Mouse (Mus musculus): ENCODE measurements around the gene Prrt3. TPM values are rescaled to one million over a fixed set of nuclear protein-coding genes. Genes with fewer than 3 reads are reported as not detected.

Gene Prrt3
- polyA plus RNA-seq, 1 experiment from 2014 or later, result 2.3 TPM

DNA sequence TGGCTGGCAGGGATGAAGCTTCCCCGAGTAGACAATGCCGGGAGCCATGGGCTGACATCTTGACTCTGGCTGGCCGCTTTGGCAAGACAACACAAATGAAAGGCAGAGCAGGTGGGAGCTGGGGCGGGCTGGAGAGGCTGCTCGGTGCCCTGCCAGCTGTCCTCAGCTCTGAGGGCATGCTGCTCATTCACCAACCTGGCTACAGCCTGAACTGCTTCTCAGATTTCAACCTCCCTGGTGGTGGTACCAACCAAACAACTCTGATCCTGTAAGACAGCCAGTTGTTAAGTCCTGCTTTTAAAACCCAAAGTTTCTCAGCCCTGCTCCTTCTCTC is 7.2 kb upstream of the Prrt3 start:
- H3K4me2 ChIP-seq, result no peak overlapping the region
- no peak overlapping the region for H3K9ac ChIP-seq
- peaks cover 14% of the 10 kb centered on the region for H3K36me3 ChIP-seq (replicated peaks)
- no peak overlapping the region for H3K27ac ChIP-seq
- no peaks in the 10 kb centered on the region for H3K4me1 ChIP-seq
- no peaks in the 10 kb centered on the region for H3K9me3 ChIP-seq
- H3K4me3 ChIP-seq (replicated peaks), result no peak overlapping the region
- no peaks in the 10 kb centered on the region for H3K27me3 ChIP-seq
- 57% methylated on average over 5 of the region's 5 CpGs for WGBS
- ATAC-seq (ENCODE audit: low FRiP score), result no peak

DNA sequence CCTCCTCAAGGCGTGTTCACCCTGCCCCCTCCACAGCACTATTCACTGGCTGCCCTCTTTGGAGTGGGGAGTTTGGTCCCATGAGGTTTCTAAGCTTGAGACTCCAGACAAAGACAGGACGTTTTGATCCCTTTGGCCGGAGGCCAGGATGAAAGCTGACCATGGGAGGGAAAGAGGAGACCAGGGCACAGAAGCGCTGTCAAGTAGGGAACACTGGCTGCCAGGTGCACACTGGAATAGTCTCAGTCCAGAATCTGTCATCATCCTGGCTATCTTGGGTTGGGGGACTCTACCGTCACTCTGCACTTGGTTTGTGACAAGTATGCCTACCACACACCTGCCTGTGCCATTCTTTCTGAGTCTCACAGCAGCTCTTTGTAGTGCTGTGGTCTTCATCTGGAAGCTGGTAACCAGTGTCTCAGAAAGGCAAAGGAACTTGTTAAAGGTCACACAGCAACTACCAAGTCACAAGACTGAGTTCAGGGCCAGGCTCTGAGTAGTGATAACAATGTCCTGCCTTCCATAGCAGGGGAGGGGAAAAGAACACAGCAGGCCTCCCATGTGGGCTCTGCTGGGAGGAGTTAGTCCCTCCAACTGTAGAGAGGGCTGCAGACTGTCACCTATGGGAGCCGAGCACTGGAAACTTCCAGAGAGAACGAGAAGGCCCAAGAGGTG is 6.7 kb upstream of the Prrt3 start:
- no peak overlapping the region for H3K4me3 ChIP-seq (replicated peaks)

DNA sequence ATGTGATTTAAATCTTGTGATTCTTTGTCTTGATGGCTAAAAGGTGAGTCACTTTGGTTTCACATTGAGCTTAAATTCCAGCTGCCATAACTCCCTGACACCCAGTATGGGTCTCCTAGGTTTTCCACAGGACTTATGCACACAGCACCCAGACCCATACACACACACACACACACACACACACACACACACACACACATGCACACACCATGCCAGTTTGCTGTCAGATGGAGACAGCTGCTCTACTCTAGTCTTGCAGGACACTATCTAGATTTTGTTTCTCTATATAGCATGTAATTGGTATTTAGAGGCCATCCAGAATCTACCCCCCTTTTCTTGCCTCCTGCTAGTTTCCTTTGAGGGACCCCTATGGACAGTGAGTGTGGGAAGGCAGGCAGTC is 5.4 kb upstream of the Prrt3 start:
- no peak overlapping the region for H3K4me2 ChIP-seq
- 0 out of 2 replicates have a peak, but pooled peaks cover under 1% of the 10 kb centered on the region for H3K36me3 ChIP-seq (replicated peaks)
- H3K4me3 ChIP-seq (replicated peaks), result no peak overlapping the region
- H3K9ac ChIP-seq, result no peak overlapping the region
- no peaks in the 10 kb centered on the region for H3K4me1 ChIP-seq
- no peaks in the 10 kb centered on the region for H3K27me3 ChIP-seq
- H3K9me3 ChIP-seq, result no peaks in the 10 kb centered on the region
- no peak overlapping the region for H3K27ac ChIP-seq
- no peak for ATAC-seq (ENCODE audit: low FRiP score)

More for the DNA sequence above, 6.7 kb upstream of the Prrt3 start:
- no peak for ATAC-seq (ENCODE audit: low FRiP score)
- H3K4me1 ChIP-seq, result no peaks in the 10 kb centered on the region
- H3K36me3 ChIP-seq (replicated peaks), result peaks cover 9% of the 10 kb centered on the region
- no peak overlapping the region for H3K27ac ChIP-seq
- no peaks in the 10 kb centered on the region for H3K9me3 ChIP-seq
- no peak overlapping the region for H3K4me2 ChIP-seq
- H3K9ac ChIP-seq, result no peak overlapping the region
- 63% methylated on average over 7 of the region's 7 CpGs for WGBS
- no peaks in the 10 kb centered on the region for H3K27me3 ChIP-seq

DNA sequence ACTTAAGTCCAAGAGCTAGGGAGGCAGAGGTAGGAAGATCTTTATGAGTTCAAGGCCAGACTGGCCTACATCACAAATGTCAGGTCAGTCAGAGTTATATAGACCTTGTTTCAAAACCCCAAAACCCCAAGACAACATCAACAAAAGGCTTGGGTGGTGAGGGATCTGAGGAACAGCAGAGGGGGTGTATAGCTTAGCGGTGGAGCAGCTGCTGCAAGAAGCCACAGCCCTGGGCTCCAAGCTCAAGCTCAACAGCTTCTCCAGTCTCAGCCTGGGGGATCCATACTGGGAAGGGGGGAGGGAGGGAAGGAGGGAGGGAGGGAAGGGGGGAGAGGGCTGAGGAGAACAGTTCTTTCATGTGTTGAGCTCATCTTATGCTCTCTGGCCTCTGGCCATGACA is 4.0 kb upstream of the Prrt3 start:
- H3K27ac ChIP-seq, result no peak overlapping the region
- WGBS, result 90% methylated on average over 1 of the region's 1 CpGs
- ATAC-seq (ENCODE audit: low FRiP score), result no peak
- peaks cover 5% of the 10 kb centered on the region for H3K4me1 ChIP-seq
- H3K9ac ChIP-seq, result no peak overlapping the region
- H3K9me3 ChIP-seq, result no peaks in the 10 kb centered on the region
- no peaks in the 10 kb centered on the region for H3K36me3 ChIP-seq (replicated peaks)
- no peak overlapping the region for H3K4me2 ChIP-seq
- no peak overlapping the region for H3K4me3 ChIP-seq (replicated peaks)
- H3K27me3 ChIP-seq, result peaks cover 12% of the 10 kb centered on the region

DNA sequence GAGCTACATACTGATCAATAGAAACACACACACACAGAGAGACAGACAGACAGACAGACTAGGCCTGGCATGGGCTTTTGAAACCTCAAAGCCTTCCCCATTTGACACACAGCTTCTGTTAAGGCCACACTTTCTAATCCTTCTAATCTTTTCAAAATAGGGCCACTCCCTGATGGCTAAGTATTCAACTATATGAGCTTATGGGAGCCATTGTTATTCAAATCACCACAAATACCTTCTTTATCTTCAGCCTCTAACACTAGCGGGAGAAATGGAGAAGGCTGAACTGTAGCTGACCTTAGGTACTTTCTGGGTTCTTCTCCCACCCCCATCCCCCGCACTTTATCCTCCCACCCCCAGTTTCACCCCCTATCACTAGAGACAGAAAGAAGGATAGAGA is 1.1 kb upstream of the Prrt3 start:
- Histone ChIP-seq H3K9me3 (no peaks in the 10 kb centered on the region), H3K4me3 (replicated peaks) (no peak overlapping the region), H3K27me3 (peaks cover 18% of the 10 kb centered on the region), H3K4me2 (no peak overlapping the region), H3K27ac (no peak overlapping the region), H3K36me3 (replicated peaks) (no peaks in the 10 kb centered on the region), H3K4me1 (peaks cover 5% of the 10 kb centered on the region), H3K9ac (no peak overlapping the region)
- ATAC-seq (ENCODE audit: low FRiP score), result no peak
- WGBS, result 47% methylated on average over 2 of the region's 2 CpGs

DNA sequence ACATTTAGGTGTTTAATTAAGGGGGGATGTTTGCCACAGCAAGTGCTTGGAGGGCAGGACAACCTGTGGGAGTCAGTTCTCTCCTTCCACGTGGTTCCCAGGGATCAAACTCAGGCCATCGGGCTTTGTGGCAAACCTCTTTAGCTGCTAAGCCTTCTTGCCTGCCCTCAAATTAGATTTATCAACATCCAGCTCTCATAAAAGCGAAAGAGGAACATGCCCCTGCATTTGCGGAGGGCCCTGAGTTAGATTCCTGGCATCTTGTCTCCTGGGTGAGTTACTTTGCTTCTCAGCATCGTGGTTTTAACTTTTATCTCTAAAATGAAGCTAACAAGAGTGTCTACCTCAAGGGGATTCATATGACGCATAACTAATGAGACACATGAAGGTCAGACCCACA is 2.4 kb downstream of the Prrt3 start:
- WGBS, result 87% methylated on average over 6 of the region's 6 CpGs
- no peaks in the 10 kb centered on the region for H3K36me3 ChIP-seq (replicated peaks)
- peaks cover 14% of the 10 kb centered on the region for H3K4me1 ChIP-seq
- no peak overlapping the region for H3K9ac ChIP-seq
- H3K4me2 ChIP-seq, result no peak overlapping the region
- no peak for ATAC-seq (ENCODE audit: low FRiP score)
- no peak overlapping the region for H3K27ac ChIP-seq
- no peaks in the 10 kb centered on the region for H3K9me3 ChIP-seq
- H3K4me3 ChIP-seq (replicated peaks), result no peak overlapping the region
- H3K27me3 ChIP-seq, result peaks cover 33% of the 10 kb centered on the region

DNA sequence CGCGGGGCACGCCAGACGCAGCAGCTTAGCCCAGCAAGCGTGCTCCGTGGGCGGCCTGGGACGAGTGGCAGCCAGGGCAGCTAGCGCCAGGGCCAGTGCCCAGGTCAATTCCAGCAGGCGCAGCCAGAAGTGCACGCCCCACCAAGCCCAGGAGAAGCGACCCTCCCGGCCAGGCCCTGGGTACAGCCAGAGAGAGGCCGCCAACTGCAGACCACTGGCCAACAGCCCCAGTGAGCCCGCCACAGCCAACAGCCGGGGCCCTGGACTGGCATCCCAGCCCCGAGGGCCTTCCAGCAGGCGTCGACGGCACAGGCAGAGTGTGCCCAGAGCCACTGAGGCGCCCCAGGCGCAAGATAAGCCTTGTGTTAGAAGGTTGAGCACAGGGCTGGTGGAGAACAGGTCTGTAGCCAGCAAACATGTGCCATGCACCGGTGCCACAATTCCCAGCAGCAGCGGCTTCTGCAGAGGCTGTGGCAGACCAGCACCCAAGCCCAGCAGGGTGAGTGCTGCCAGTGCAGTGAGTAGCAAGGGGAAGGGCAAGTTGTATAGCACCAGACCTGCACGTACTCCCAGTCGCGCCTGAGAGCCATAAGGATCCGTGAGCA is 6.6 kb downstream of the Prrt3 start:
- H3K27ac ChIP-seq, result no peak overlapping the region

DNA sequence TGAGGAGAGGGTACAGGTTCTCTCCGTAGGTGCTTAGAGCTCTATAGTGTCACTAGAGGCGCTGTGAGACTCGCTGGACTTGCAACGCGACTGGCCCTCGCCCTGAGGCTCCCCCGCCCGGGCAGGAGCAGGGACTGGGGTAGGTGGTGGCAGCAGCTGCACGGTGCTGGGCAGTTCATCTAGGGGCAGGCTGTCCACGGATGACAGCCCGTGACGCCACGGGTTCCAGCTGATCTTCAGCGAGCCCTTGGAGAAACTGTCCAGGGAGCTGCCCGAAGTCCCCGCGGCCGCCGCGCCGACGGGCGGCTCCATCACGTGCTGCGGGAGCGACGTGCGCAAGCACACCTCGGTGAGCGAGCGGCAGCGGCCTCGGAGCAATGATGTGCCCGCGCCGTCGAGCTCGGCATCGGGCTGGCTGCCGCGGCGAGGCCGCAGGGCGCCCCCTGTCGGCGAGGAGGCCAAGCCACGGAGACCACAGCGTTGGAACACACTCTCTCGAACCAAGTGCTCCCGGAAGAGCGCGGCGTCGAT is 7.4 kb downstream of the Prrt3 start:
- peak; percentile 71 for ATAC-seq (ENCODE audit: low FRiP score)
- peak overlapping the region; percentile 58 for H3K4me2 ChIP-seq
- 1% methylated on average over 54 of the region's 54 CpGs for WGBS

More for the DNA sequence above, 6.6 kb downstream of the Prrt3 start:
- peak; percentile 12; the same call in 1 of the 2 replicates for ATAC-seq (ENCODE audit: low FRiP score)
- 57% methylated on average over 28 of the region's 28 CpGs for WGBS
- Histone ChIP-seq H3K9me3 (no peaks in the 10 kb centered on the region), H3K36me3 (replicated peaks) (peaks cover 28% of the 10 kb centered on the region), H3K27me3 (peaks cover 18% of the 10 kb centered on the region), H3K4me2 (peak overlapping the region; percentile 58), H3K4me3 (replicated peaks) (peak overlapping the region; percentile 44), H3K9ac (no peak overlapping the region), H3K4me1 (peaks cover 13% of the 10 kb centered on the region)

DNA sequence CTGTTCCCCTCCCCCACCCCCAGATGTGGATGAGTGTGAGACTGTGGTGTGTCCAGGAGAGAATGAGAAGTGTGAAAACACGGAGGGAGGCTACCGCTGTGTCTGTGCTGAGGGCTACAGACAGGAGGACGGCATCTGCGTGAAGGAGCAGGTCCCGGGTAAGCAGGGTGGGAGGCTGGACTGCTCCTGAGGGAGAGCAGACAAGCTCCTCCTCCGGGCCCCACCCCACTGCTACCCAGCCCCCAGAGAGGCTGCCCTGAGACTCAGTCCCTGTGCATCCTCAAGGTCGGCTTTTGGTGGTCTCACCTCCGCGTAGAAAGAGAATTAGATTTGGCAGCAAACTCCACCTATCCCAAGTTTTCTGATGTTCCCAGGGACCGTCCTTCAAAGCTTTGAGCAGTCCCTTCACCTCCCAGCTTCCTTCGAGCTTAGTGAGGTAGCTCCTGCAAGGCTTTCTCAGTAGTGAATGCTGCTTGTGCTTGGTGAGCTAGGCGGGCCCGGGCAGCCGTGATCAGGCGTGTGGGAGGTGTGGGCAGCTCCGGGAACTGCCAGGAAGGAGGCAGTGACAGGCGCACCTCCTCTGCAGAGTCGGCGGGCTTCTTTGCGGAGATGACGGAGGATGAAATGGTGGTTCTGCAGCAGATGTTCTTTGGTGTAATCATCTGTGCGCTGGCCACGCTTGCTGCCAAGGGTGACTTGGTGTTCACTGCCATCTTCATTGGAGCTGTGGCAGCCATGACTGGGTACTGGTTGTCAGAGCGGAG is 9.4 kb downstream of the Prrt3 start:
- Histone ChIP-seq H3K4me3 (replicated peaks) (no peak overlapping the region), H3K9me3 (no peaks in the 10 kb centered on the region), H3K36me3 (replicated peaks) (peaks cover 56% of the 10 kb centered on the region), H3K4me2 (no peak overlapping the region), H3K4me1 (peaks cover 13% of the 10 kb centered on the region), H3K27ac (no peak overlapping the region), H3K27me3 (peaks cover 18% of the 10 kb centered on the region), H3K9ac (no peak overlapping the region)
- WGBS, result 79% methylated on average over 24 of the region's 24 CpGs
- ATAC-seq (ENCODE audit: low FRiP score), result no peak

More for the DNA sequence above, 7.4 kb downstream of the Prrt3 start:
- Histone ChIP-seq H3K9me3 (no peaks in the 10 kb centered on the region), H3K27ac (0 out of 2 replicates have a peak overlapping the region, but pooled peaks have one; percentile 13), H3K4me1 (peaks cover 13% of the 10 kb centered on the region), H3K27me3 (peaks cover 18% of the 10 kb centered on the region), H3K4me3 (replicated peaks) (peak overlapping the region; percentile 44), H3K9ac (peak overlapping the region; percentile 48), H3K36me3 (replicated peaks) (peaks cover 37% of the 10 kb centered on the region)

DNA sequence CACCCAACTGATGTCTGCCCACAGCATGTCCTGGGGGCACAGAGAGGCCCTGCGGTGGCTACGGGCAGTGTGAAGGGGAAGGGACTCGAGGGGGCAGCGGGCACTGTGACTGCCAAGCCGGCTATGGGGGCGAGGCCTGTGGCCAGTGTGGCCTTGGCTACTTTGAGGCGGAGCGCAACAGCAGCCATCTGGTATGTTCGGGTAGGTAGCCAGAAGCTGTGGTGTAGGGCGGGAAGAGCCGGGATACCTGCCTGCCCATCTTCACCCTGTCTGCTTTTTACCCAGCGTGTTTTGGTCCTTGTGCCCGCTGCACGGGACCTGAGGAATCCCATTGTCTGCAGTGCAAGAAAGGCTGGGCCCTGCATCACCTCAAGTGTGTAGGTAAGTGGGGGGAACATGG is 12.3 kb downstream of the Prrt3 start:
- Histone ChIP-seq H3K9ac (no peak overlapping the region), H3K36me3 (replicated peaks) (peaks cover 63% of the 10 kb centered on the region)
- 94% methylated on average over 14 of the region's 14 CpGs for WGBS

DNA sequence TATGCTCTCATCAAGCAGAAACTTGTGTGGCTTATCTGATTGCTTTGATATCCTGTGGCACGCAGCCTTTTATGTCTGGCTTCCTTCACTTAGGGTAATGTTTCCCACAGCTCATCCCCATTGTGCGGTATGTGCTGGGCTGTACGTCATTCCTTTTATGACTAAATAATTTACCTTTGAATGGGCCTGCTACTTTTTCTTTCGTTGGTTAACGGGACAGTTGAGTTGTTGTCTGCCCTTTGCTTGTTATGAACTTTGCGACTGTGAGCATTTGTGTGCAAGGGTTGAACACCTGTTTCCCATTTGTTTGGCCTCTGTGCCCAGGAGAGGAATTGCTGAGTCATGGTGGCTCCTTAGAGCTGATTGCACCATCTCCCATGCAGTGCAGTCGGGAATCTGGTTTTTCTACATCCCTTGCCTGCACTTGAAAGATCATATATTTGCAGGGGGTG is 14.6 kb downstream of the Prrt3 start:
- Histone ChIP-seq H3K9ac (no peak overlapping the region), H3K36me3 (replicated peaks) (peaks cover 51% of the 10 kb centered on the region), H3K27me3 (peaks cover 8% of the 10 kb centered on the region; the same call in 1 of the 2 replicates), H3K9me3 (no peaks in the 10 kb centered on the region), H3K4me3 (replicated peaks) (no peak overlapping the region), H3K4me2 (no peak overlapping the region), H3K27ac (no peak overlapping the region), H3K4me1 (peaks cover 25% of the 10 kb centered on the region)
- 58% methylated on average over 7 of the region's 7 CpGs for WGBS
- ATAC-seq (ENCODE audit: low FRiP score), result no peak

More for the DNA sequence above, 12.3 kb downstream of the Prrt3 start:
- Histone ChIP-seq H3K27ac (no peak overlapping the region), H3K4me1 (peaks cover 16% of the 10 kb centered on the region), H3K4me2 (no peak overlapping the region), H3K4me3 (replicated peaks) (no peak overlapping the region), H3K9me3 (no peaks in the 10 kb centered on the region), H3K27me3 (0 out of 2 replicates have a peak, but pooled peaks cover 3% of the 10 kb centered on the region)
- no peak for ATAC-seq (ENCODE audit: low FRiP score)

DNA sequence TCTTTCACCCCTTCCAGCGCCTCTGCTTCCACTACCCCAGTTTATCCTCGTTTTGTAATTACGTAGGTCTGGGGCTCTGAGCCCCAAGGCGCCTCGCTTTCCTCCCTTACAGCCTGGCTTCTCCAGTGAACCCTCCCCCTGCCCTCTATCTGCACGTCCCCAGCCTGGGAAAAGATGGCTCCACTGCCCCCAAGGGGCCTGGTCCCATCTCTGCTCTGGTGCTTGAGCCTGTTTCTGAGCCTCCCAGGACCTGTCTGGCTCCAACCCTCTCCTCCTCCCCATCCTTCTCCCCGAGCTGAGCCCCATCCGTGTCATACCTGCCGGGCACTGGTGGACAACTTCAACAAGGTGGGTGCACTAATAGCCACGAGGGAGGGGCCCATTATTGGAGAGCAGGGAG is 18.0 kb downstream of the Prrt3 start:
- peak overlapping the region; percentile 72 for H3K9ac ChIP-seq
- no peaks in the 10 kb centered on the region for H3K9me3 ChIP-seq
- peaks cover 35% of the 10 kb centered on the region for H3K4me1 ChIP-seq
- peak overlapping the region; percentile 80 for H3K4me2 ChIP-seq
- ATAC-seq (ENCODE audit: low FRiP score), result peak; percentile 62
- H3K27me3 ChIP-seq, result peaks cover 28% of the 10 kb centered on the region
- peak overlapping the region; percentile 87 for H3K27ac ChIP-seq
- WGBS, result 10% methylated on average over 10 of the region's 10 CpGs
- peaks cover 20% of the 10 kb centered on the region for H3K36me3 ChIP-seq (replicated peaks)
- peak overlapping the region; percentile 69 for H3K4me3 ChIP-seq (replicated peaks)
